Mouse (Mus musculus): Measurements from ENCODE around the gene Bcl7c. TPM values are rescaled to one million over a fixed set of nuclear protein-coding genes. Genes with fewer than 3 reads are reported as not detected.

Gene Bcl7c
- total RNA-seq, 1 experiment from 2014 or later = 23.5 TPM

- peak; percentile 7; the same call in 1 of the 2 replicates for ATAC-seq (replicated peaks; ENCODE audit: insufficient number of reproducible peaks, low FRiP score, low TSS enrichment, poor library complexity, severe bottlenecking)
These were observed 93.6 kb downstream of the Bcl7c start, which contains the start of gene Zfp629 for GRCm38 (mm10) chr7:127614891-127615843. Gene Zfp629, minus strand, starts transcription at chr7:127615797.

DNA sequence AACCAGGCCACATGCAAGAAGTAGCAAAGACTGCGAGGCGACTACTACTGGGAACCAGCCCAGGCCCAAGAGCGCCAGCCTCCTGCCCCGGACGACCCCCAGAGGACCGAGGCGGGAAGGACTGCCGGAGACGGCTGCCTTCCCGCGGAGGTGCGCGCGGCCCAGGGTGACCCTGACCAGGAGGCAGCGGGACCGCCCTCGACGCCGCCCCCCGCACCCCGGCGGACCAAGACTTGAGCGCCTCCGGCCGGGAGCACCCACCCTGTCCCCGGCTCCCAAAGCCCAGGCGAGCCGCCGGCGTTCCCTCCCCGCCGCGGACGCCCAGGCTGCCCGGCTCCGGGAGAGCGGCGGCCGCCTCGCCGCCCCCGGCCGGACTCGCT, 94.2 kb downstream of the Bcl7c start:
- ATAC-seq (replicated peaks; ENCODE audit: insufficient number of reproducible peaks, low FRiP score, low TSS enrichment, poor library complexity, severe bottlenecking) = no peak

DNA sequence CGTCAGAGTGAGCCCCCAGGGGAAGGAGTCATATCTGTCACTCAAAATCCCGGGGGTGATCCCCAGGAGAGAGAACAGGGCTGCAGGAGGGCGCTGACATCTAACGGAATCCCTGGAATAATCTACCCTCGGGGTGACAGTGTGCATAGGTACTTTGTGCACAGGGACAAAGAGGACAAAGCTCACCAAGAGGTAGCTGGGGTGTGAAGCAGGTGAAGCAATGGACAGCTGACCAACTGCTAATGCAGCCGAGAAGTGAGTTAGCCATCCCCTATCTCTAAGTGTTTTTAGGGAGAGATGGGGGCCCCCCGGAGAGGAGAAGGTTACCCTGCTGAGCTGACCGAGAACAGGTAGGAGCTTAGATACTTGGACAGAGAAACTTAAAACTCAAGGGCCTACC, 94.6 kb downstream of the Bcl7c start:
- ATAC-seq (replicated peaks; ENCODE audit: insufficient number of reproducible peaks, low FRiP score, low TSS enrichment, poor library complexity, severe bottlenecking) = no peak

DNA sequence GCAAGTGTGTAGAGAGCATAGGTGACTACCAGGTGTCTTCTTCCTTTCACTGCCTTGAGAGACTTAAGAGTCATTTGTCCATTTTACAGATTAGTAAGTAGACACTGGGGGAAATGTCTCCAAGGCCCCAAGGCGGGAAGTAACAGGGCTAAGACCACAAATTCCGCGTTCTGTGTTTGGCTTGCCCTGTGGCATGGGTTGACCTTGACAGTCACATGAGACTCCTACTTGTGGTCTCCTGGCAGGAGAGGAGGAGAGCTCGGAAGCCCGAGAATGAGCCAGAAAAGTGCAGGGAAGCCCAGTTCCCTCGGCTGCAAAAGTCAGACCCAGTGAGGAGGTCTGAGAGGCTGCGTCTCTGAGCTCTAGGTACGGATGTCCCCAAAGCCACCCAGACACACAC, 95.2 kb downstream of the Bcl7c start:
- no peak for ATAC-seq (replicated peaks; ENCODE audit: insufficient number of reproducible peaks, low FRiP score, low TSS enrichment, poor library complexity, severe bottlenecking)

- ATAC-seq (replicated peaks; ENCODE audit: insufficient number of reproducible peaks, low FRiP score, low TSS enrichment, poor library complexity, severe bottlenecking) = no peak
These were observed 97.2 kb downstream of the Bcl7c start for GRCm38 (mm10) chr7:127611561-127611960.

Other genes with a start within 250 kb of the Bcl7c start
- 63.5 to 76.8 TPM (median 69.4 TPM) in 3 replicates for gene Prr14, start 249.3 kb downstream of the Bcl7c start, total RNA-seq (2017)
- 27.9 to 55.8 TPM (median 33.5 TPM) in 3 replicates for gene Fbrs, start 229.7 kb downstream of the Bcl7c start, total RNA-seq (2017)
- 12.3 to 47.6 TPM (median 26.1 TPM) in 3 replicates for gene Srcap, start 196.9 kb downstream of the Bcl7c start, total RNA-seq (2017)
- gene Gm42715, start 189.3 kb downstream of the Bcl7c start, total RNA-seq (2017) = 2.3 to 18.1 TPM (median 5.0 TPM) in 3 replicates
- 4.3 to 14.7 TPM (median 5.7 TPM) in 3 replicates for gene Tmem265, start 147.5 kb downstream of the Bcl7c start, total RNA-seq (2017)
- 58.5 to 75.1 TPM (median 73.4 TPM) in 3 replicates for gene Phkg2, start 135.6 kb downstream of the Bcl7c start, total RNA-seq (2017)
- gene Ccdc189, start 120.3 kb downstream of the Bcl7c start, total RNA-seq (2017) = 1.1 to 2.8 TPM (median 2.6 TPM) in 3 replicates
- 67.4 to 77.5 TPM (median 69.4 TPM) in 3 replicates for gene Rnf40, start 120.2 kb downstream of the Bcl7c start, total RNA-seq (2017)
- 1.7 to 7.4 TPM (median 2.3 TPM) in 3 replicates for gene Zfp629, start 93.1 kb downstream of the Bcl7c start, total RNA-seq (2017)
- gene Ctf1, start 3.8 kb upstream of the Bcl7c start, total RNA-seq (2017) = not detected in 3 replicates
- gene Ctf2, start 23.2 kb upstream of the Bcl7c start, total RNA-seq (2017) = 0.64 to 0.76 TPM in 2 of 3 replicates, not detected in the other
- gene Fbxl19, start 35.6 kb upstream of the Bcl7c start, total RNA-seq (2017) = 2.1 to 8.5 TPM (median 3.1 TPM) in 3 replicates
- 31.9 to 44.5 TPM (median 35.2 TPM) in 3 replicates for gene Orai3, start 60.9 kb upstream of the Bcl7c start, total RNA-seq (2017)
- 5.2 to 14.9 TPM (median 7.7 TPM) in 3 replicates for gene Setd1a, start 67.7 kb upstream of the Bcl7c start, total RNA-seq (2017)
- gene Gm49388, start 76.7 kb upstream of the Bcl7c start, total RNA-seq (2017) = 0.87 to 3.2 TPM (median 2.2 TPM) in 3 replicates
- gene Hsd3b7, start 91.7 kb upstream of the Bcl7c start, total RNA-seq (2017) = 8.6 to 11.1 TPM (median 9.4 TPM) in 3 replicates
- 98.1 to 120 TPM (median 102 TPM) in 3 replicates for gene Stx4a, start 115.4 kb upstream of the Bcl7c start, total RNA-seq (2017)
- 0.11 TPM in 1 of 3 replicates, not detected in the others for gene Stx1b, start 115.6 kb upstream of the Bcl7c start, total RNA-seq (2017)
- 49.9 to 74.6 TPM (median 50.8 TPM) in 3 replicates for gene Zfp646, start 167.3 kb upstream of the Bcl7c start, total RNA-seq (2017)
- 1.6 to 7.1 TPM (median 6.4 TPM) in 3 replicates for gene Zfp668, start 167.9 kb upstream of the Bcl7c start, total RNA-seq (2017)
- gene Prss53, start 182.0 kb upstream of the Bcl7c start, total RNA-seq (2017) = 0.75 TPM in 1 of 3 replicates, not detected in the others
- gene Gm21974, start 186.5 kb upstream of the Bcl7c start, total RNA-seq (2017) = not detected in 3 replicates
- gene Vkorc1, start 186.7 kb upstream of the Bcl7c start, total RNA-seq (2017) = 1.4 to 3.6 TPM (median 2.3 TPM) in 3 replicates
- 10.0 to 27.5 TPM (median 12.5 TPM) in 3 replicates for gene Bckdk, start 195.1 kb upstream of the Bcl7c start, total RNA-seq (2017)
- gene Kat8, start 203.6 kb upstream of the Bcl7c start, total RNA-seq (2017) = 48.9 to 58.0 TPM (median 55.2 TPM) in 3 replicates
- not detected in 3 replicates for gene Prss8, start 221.2 kb upstream of the Bcl7c start, total RNA-seq (2017)
- 1.1 TPM in 2 of 3 replicates, not detected in the other for gene Prss36, start 237.8 kb upstream of the Bcl7c start, total RNA-seq (2017)

Data from monocyte, adult 5-6 weeks (primary cell).